Mouse (Mus musculus): ENCODE measurements at regions not wholly inside any gene's neighbourhood (a gene's known extent, or its start where the extent isn't known, plus 50 kb on each side); places are given as distances from the start of the nearest gene placed in this dataset.

- H3K9ac ChIP-seq (ENCODE audit: low read depth, low read length, severe bottlenecking): no peak overlapping the region
- H3K27ac ChIP-seq (replicated peaks; ENCODE audit: low read depth, low read length): no peak overlapping the region
- no peak for DNase-seq (ENCODE audit: low spot score)
- no peak overlapping the region for H3K4me3 ChIP-seq (replicated peaks; ENCODE audit: low read length)
- no peaks in the 10 kb centered on the region for H3K9me3 ChIP-seq (ENCODE audit: control insufficient read depth, low read length)
- H3K4me1 ChIP-seq (ENCODE audit: control insufficient read depth, insufficient read depth, low read length): no peaks in the 10 kb centered on the region
- no peak for TF ChIP-seq POLR2A (IDR thresholded peaks at IDR 0.05; ENCODE audit: borderline replicate concordance, extremely low read depth, insufficient read depth, insufficient read length)
- no peaks in the 10 kb centered on the region for H3K36me3 ChIP-seq (ENCODE audit: control insufficient read depth, insufficient read depth, low read length)
- H3K4me2 ChIP-seq (replicated peaks; ENCODE audit: low read depth, low read length, severe bottlenecking): no peak overlapping the region
- no peak for ATAC-seq (ENCODE audit: low FRiP score, low read depth)
- no peaks in the 10 kb centered on the region for H3K27me3 ChIP-seq (ENCODE audit: control insufficient read depth, insufficient read depth, low read length)
Observed at GRCm38 (mm10) chr14:52553399-52553798, 57.9 kb upstream of the Olfr1507 start.

DNA sequence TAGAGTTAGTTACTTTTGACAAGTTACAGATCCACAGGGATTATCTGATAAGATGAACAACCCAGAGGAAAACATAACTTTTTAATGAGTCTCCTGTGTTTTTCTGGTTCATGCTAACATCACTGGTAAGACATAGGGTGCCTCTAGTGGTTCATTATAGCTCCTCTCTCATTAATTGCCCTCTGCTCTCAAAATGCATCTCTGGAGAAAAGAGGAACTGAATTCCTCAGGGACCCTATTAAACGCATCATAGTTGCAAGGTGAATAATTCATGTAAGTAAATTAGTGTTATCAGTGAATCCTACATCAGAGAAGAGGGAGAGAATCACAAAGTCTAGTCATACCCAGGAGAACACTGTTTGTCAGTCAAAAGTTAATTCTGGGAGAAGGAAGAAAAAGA is 52.4 kb upstream of the Olfr1507 start:
- no peaks in the 10 kb centered on the region for H3K9me3 ChIP-seq (ENCODE audit: control insufficient read depth, low read length)
- H3K27ac ChIP-seq (replicated peaks; ENCODE audit: low read depth, low read length): no peak overlapping the region
- no peaks in the 10 kb centered on the region for H3K36me3 ChIP-seq (ENCODE audit: control insufficient read depth, insufficient read depth, low read length)
- H3K27me3 ChIP-seq (ENCODE audit: control insufficient read depth, insufficient read depth, low read length): no peaks in the 10 kb centered on the region
- no peak overlapping the region for H3K4me3 ChIP-seq (replicated peaks; ENCODE audit: low read length)
- DNase-seq (ENCODE audit: low spot score) (no peak), ATAC-seq (ENCODE audit: low FRiP score, low read depth) (no peak)
- TF ChIP-seq POLR2A (IDR thresholded peaks at IDR 0.05; ENCODE audit: borderline replicate concordance, extremely low read depth, insufficient read depth, insufficient read length): no peak
- H3K4me1 ChIP-seq (ENCODE audit: control insufficient read depth, insufficient read depth, low read length): no peaks in the 10 kb centered on the region
- WGBS: 73% methylated on average over 1 of the region's 1 CpGs
- no peak overlapping the region for H3K9ac ChIP-seq (ENCODE audit: low read depth, low read length, severe bottlenecking)
- H3K4me2 ChIP-seq (replicated peaks; ENCODE audit: low read depth, low read length, severe bottlenecking): no peak overlapping the region
